Mouse (Mus musculus) hindbrain, embryonic 15.5 days (tissue): ENCODE data around the gene Mcm6. TPM values are rescaled to one million over a fixed set of nuclear protein-coding genes. Genes with fewer than 3 reads are reported as not detected.
A peak's percentile ranks its signal among the peaks of the same experiment; 100 is the strongest.

Experiments used
- ATAC-seq: fragments of 200-750 bp; cut with Nextera tagmentation; 2 replicates; pipeline ENCODE4 v1.8.0; 2017; ENCODE audit warnings: low read depth, moderate number of reproducible peaks, moderate TSS enrichment; ENCODE audit not compliant: low FRiP score
- H3K27ac ChIP-seq: fragments of 300-500 bp; sonication (generic); replicated peaks from 2 replicates; pipeline ENCODE4 v1.5.1; 2015; ENCODE audit warnings: mild to moderate bottlenecking, inconsistent platforms
- H3K27me3 ChIP-seq: fragments of 300-500 bp; sonication (generic); 2 replicates; pipeline ENCODE4 v1.6.1; 2015; ENCODE audit warnings: control low read depth, inconsistent platforms
- H3K36me3 ChIP-seq: fragments of 300-500 bp; sonication (generic); 2 replicates; pipeline ENCODE4 v1.6.1; 2015; ENCODE audit warnings: control low read depth, inconsistent platforms
- H3K4me1 ChIP-seq: fragments of 300-500 bp; sonication (generic); replicated peaks from 2 replicates; pipeline ENCODE4 v1.6.1; 2015; ENCODE audit warnings: control low read depth, inconsistent platforms
- H3K4me2 ChIP-seq: fragments of 300-500 bp; sonication (generic); 2 replicates; pipeline ENCODE4 v1.6.1; 2015; ENCODE audit warnings: moderate library complexity, mild to moderate bottlenecking, inconsistent platforms
- H3K4me3 ChIP-seq: fragments of 300-500 bp; sonication (generic); 2 replicates; pipeline ENCODE4 v1.5.1; 2015; ENCODE audit warnings: mild to moderate bottlenecking, inconsistent platforms
- H3K9ac ChIP-seq: fragments of 300-500 bp; sonication (generic); 2 replicates; pipeline ENCODE4 v1.6.1; 2015; ENCODE audit warnings: inconsistent platforms
- H3K9me3 ChIP-seq: fragments of 300-500 bp; sonication (generic); 2 replicates; pipeline ENCODE4 v1.6.1; 2016; ENCODE audit warnings: control low read depth, inconsistent platforms
- WGBS: fragments of 180-500 bp; shearing (Covaris S2); methylation state at CpG from one replicate; pipeline ENCODE4 v1.1.7; 2015; 5-methylcytosine and 5-hydroxymethylcytosine counted together
- polyA plus RNA-seq: library from polyadenylated mRNA; unstranded; fragments of >200 nt; fragmentation: Nextera tagmentation; extraction: Ambion mirVana; gene quantifications from 2 replicates; pipeline ENCODE4 v1.2.1, GENCODE M21; 2015

Mcm6 gene
- polyA plus RNA-seq, 1 experiment from 2014 or later = 74.1 TPM

DNA sequence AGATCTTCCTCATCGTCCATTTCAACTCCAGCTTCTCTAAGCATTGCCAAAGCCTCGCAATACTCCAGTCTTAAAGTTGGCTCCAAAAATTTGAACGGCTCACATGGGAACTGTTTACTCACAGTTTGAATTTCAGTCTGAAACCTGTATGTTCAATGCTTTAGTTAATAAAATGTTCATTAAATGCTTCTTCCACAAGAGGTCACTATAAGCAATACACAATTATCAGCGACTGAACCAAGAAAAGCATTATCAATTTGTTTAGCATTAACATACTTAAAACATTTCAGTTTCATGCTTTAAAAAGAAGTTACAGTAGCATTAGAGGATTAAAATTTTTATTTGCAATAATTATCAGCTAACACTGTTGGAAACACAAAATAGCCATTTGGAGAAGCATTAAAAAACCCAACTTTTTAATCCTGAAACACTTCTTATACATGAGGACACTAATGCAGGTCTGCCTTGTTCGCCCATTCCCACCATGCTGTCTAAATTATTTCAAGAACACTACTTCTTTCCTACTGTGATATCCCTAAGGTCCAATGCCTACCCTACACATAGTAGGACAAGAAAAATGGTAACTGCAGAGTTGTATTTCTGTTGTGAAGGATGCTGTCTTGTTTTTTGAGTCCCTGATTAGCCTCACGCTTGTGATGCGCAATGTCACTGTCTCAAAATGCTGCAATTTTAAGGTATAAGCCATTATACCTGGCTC, 12.8 kb upstream of the Mcm6 start:
- Histone ChIP-seq H3K4me3 (no peak overlapping the region), H3K9me3 (no peaks in the 10 kb centered on the region), H3K4me2 (no peak overlapping the region), H3K27me3 (no peaks in the 10 kb centered on the region), H3K4me1 (no peaks in the 10 kb centered on the region), H3K36me3 (peaks cover 9% of the 10 kb centered on the region; the same call in 1 of the 2 replicates), H3K27ac (no peak overlapping the region), H3K9ac (no peak overlapping the region)
- no peak for ATAC-seq
- 72% methylated on average over 7 of the region's 7 CpGs for WGBS

GRCm38 (mm10) chr1:128368732-128369441, 9.4 kb upstream of the Mcm6 start:
- H3K36me3 ChIP-seq = peaks cover 22% of the 10 kb centered on the region
- H3K27ac ChIP-seq = no peak overlapping the region
- no peaks in the 10 kb centered on the region for H3K9me3 ChIP-seq
- H3K4me1 ChIP-seq = no peaks in the 10 kb centered on the region
- H3K27me3 ChIP-seq = no peaks in the 10 kb centered on the region
- 57% methylated on average over 5 of the region's 5 CpGs for WGBS
- no peak overlapping the region for H3K4me3 ChIP-seq
- ATAC-seq = peak; percentile 68; the same call in 1 of the 2 replicates
- H3K9ac ChIP-seq = no peak overlapping the region
- H3K4me2 ChIP-seq = no peak overlapping the region

- Histone ChIP-seq H3K27ac (no peak overlapping the region), H3K4me3 (no peak overlapping the region), H3K27me3 (no peaks in the 10 kb centered on the region), H3K4me2 (no peak overlapping the region), H3K9me3 (no peaks in the 10 kb centered on the region), H3K36me3 (peaks cover 20% of the 10 kb centered on the region), H3K9ac (no peak overlapping the region), H3K4me1 (peaks cover 15% of the 10 kb centered on the region)
- WGBS = 62% methylated on average over 2 of the region's 2 CpGs
- ATAC-seq = no peak
Observed at GRCm38 (mm10) chr1:128360601-128361000, 1.1 kb upstream of the Mcm6 start.

- H3K36me3 ChIP-seq = peaks cover 17% of the 10 kb centered on the region
- peak overlapping the region; percentile 81 for H3K4me2 ChIP-seq
- H3K9me3 ChIP-seq = no peaks in the 10 kb centered on the region
- H3K27ac ChIP-seq = peak overlapping the region; percentile 80
- peak; percentile 88 for ATAC-seq
- peaks cover 15% of the 10 kb centered on the region for H3K4me1 ChIP-seq
- peak overlapping the region; percentile 77 for H3K9ac ChIP-seq
- no peaks in the 10 kb centered on the region for H3K27me3 ChIP-seq
- H3K4me3 ChIP-seq = peak overlapping the region; percentile 98
- under 1% methylated on average over 35 of the region's 35 CpGs for WGBS
Observed at GRCm38 (mm10) chr1:128358916-128359553, 429 bp downstream of the Mcm6 start.

DNA sequence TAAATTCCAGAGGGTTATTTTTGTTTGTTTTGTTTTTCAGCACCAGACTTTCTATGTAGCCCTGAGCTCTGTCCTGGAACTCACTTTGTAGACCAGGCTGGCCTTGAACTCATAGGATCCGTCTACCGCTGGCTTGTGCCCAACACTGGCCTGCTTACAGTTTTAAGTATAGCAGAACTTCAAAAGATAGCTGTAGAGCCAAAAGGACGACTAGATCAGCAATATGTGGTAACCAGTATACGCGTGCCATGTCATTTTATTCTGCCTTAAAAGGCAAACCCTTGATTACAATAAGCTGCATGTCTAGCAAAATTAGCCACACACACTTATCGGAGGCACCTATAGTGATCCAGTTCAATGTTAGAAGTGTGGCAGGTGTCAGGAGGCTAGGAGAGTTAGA, 1.2 kb downstream of the Mcm6 start:
- Histone ChIP-seq H3K4me3 (peak overlapping the region; percentile 98), H3K4me1 (peaks cover 15% of the 10 kb centered on the region), H3K27ac (no peak overlapping the region), H3K4me2 (peak overlapping the region; percentile 81), H3K9ac (peak overlapping the region; percentile 77; the same call in 1 of the 2 replicates), H3K36me3 (peaks cover 22% of the 10 kb centered on the region), H3K27me3 (no peaks in the 10 kb centered on the region), H3K9me3 (no peaks in the 10 kb centered on the region)
- WGBS = 67% methylated on average over 6 of the region's 6 CpGs
- no peak for ATAC-seq

GRCm38 (mm10) chr1:128357452-128357851, 2.0 kb downstream of the Mcm6 start:
- Histone ChIP-seq H3K9me3 (no peaks in the 10 kb centered on the region), H3K27ac (no peak overlapping the region), H3K4me2 (peak overlapping the region; percentile 20; the same call in 1 of the 2 replicates), H3K4me3 (no peak overlapping the region), H3K9ac (no peak overlapping the region), H3K36me3 (peaks cover 18% of the 10 kb centered on the region), H3K4me1 (peaks cover 15% of the 10 kb centered on the region), H3K27me3 (no peaks in the 10 kb centered on the region)
- WGBS = 59% methylated on average over 3 of the region's 3 CpGs
- ATAC-seq = no peak

- no peaks in the 10 kb centered on the region for H3K27me3 ChIP-seq
- no peak overlapping the region for H3K4me3 ChIP-seq
- no peak overlapping the region for H3K27ac ChIP-seq
- H3K36me3 ChIP-seq = peaks cover 22% of the 10 kb centered on the region
- no peak overlapping the region for H3K9ac ChIP-seq
- H3K4me2 ChIP-seq = no peak overlapping the region
- 93% methylated on average over 3 of the region's 3 CpGs for WGBS
- peaks cover under 1% of the 10 kb centered on the region; the same call in 1 of the 2 replicates for H3K4me1 ChIP-seq
- no peaks in the 10 kb centered on the region for H3K9me3 ChIP-seq
- no peak for ATAC-seq
Observed at GRCm38 (mm10) chr1:128353092-128353491, 6.4 kb downstream of the Mcm6 start.

GRCm38 (mm10) chr1:128344232-128344631, 15.2 kb downstream of the Mcm6 start:
- no peak overlapping the region for H3K4me2 ChIP-seq
- no peak overlapping the region for H3K27ac ChIP-seq
- no peak for ATAC-seq
- 32% methylated on average over 10 of the region's 10 CpGs for WGBS
- no peak overlapping the region for H3K9ac ChIP-seq
- no peaks in the 10 kb centered on the region for H3K9me3 ChIP-seq
- H3K4me3 ChIP-seq = no peak overlapping the region
- H3K36me3 ChIP-seq = peaks cover 42% of the 10 kb centered on the region
- no peaks in the 10 kb centered on the region for H3K27me3 ChIP-seq
- H3K4me1 ChIP-seq = no peaks in the 10 kb centered on the region

DNA sequence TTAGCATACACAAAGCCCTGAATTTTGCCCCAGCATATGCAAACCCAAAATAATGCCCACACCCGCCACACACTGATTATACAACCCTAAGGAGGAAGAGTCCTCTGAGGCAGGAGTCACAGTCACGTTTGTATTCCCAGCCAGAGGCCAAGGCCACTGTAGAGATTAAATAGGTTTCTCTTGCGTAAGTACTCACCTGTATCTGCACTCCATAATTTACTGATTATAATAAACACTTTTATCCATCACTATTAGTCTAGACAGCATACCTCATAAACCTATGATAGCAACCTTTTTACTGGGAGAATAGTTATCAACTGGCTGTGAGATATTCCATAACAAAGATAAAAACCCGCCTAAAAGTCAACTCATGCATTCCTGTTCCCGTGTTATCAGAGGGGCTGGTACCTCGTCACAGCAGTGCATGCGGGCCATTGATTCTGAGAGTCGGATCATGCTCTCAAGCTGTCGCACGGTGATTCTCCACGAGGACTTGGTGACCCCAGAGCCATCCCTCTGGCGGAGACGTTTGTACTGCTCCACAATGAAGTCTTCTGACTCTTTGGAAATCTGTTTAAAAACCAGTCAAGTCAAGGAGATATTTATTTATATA, 21.6 kb downstream of the Mcm6 start:
- H3K4me2 ChIP-seq = no peak overlapping the region
- H3K36me3 ChIP-seq = peaks cover 38% of the 10 kb centered on the region
- H3K9me3 ChIP-seq = no peaks in the 10 kb centered on the region
- WGBS = 90% methylated on average over 13 of the region's 13 CpGs
- no peak overlapping the region for H3K9ac ChIP-seq
- H3K4me3 ChIP-seq = no peak overlapping the region
- ATAC-seq = no peak
- H3K27ac ChIP-seq = no peak overlapping the region
- no peaks in the 10 kb centered on the region for H3K27me3 ChIP-seq
- H3K4me1 ChIP-seq = no peaks in the 10 kb centered on the region

DNA sequence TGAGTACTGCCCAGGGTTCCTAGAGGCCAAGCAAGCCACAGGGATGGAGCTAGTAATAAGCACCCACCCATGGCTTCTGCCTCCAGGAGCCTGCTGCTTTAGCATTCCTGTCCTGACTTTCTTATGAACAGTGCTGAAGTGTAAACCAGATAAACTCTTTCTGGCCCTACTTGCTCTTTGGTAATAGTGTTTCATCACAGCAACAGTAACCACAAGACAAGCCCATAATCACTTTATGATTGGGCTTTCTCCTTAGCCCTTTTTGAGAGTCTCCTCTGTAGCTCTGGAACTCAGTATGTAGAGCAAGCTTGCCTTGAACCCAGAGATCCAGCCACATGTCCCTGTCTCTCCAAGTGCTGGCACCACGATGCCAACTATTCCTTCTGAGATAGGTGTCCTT, 29.2 kb downstream of the Mcm6 start:
- Histone ChIP-seq H3K9me3 (no peaks in the 10 kb centered on the region), H3K4me3 (no peak overlapping the region), H3K36me3 (peaks cover 27% of the 10 kb centered on the region), H3K4me2 (no peak overlapping the region), H3K27me3 (no peaks in the 10 kb centered on the region), H3K9ac (no peak overlapping the region), H3K27ac (no peak overlapping the region), H3K4me1 (no peaks in the 10 kb centered on the region)
- ATAC-seq = no peak
- 89% methylated on average over 1 of the region's 1 CpGs for WGBS

GRCm38 (mm10) chr1:128328218-128328617, 31.2 kb downstream of the Mcm6 start, which contains the start of gene Lct:
Gene Lct, minus strand, starts transcription at chr1:128328318.
- H3K9me3 ChIP-seq = no peaks in the 10 kb centered on the region
- 80% methylated on average over 3 of the region's 3 CpGs for WGBS

GRCm38 (mm10) chr1:128327165-128327564, 32.3 kb downstream of the Mcm6 start:
- no peak overlapping the region for H3K4me2 ChIP-seq
- no peak overlapping the region for H3K9ac ChIP-seq
- H3K4me1 ChIP-seq = no peaks in the 10 kb centered on the region
- ATAC-seq = no peak
- 94% methylated on average over 1 of the region's 1 CpGs for WGBS
- no peaks in the 10 kb centered on the region for H3K27me3 ChIP-seq
- H3K36me3 ChIP-seq = peaks cover 7% of the 10 kb centered on the region
- H3K9me3 ChIP-seq = no peaks in the 10 kb centered on the region
- no peak overlapping the region for H3K4me3 ChIP-seq
- no peak overlapping the region for H3K27ac ChIP-seq

More at GRCm38 (mm10) chr1:128328218-128328617, 31.2 kb downstream of the Mcm6 start, which contains the start of gene Lct:
- H3K4me2 ChIP-seq = no peak within 1 kb of the TSS
- H3K4me3 ChIP-seq = no peak within 1 kb of the TSS
- ATAC-seq = no peak
- no peak within 1 kb of the TSS for H3K9ac ChIP-seq
- H3K4me1 ChIP-seq = no peaks in the 10 kb centered on the region
- no peaks in the 10 kb centered on the region for H3K27me3 ChIP-seq
- peaks cover 14% of the 10 kb centered on the region for H3K36me3 ChIP-seq
- H3K27ac ChIP-seq = no peak within 1 kb of the TSS
